Mouse (Mus musculus) neural tube, embryonic 15.5 days (tissue): Measurements from ENCODE around the gene Ankrd44. TPM values are rescaled to one million over a fixed set of nuclear protein-coding genes. Genes with fewer than 3 reads are reported as not detected.

ENCODE experiments used
- ATAC-seq: fragments of 200-750 bp; cut with Nextera tagmentation; 2 replicates; pipeline ENCODE4 v1.8.0; 2017; ENCODE audit warnings: mild to moderate bottlenecking, moderate TSS enrichment, moderate library complexity; ENCODE audit not compliant: low FRiP score
- H3K27ac ChIP-seq: fragments of 300-500 bp; sonication (generic); replicated peaks from 2 replicates; pipeline ENCODE4 v1.5.1; 2015; ENCODE audit warnings: mild to moderate bottlenecking, inconsistent platforms
- H3K27me3 ChIP-seq: fragments of 300-500 bp; sonication (generic); replicated peaks from 2 replicates; pipeline ENCODE4 v1.6.1; 2015; ENCODE audit warnings: inconsistent platforms
- H3K36me3 ChIP-seq: fragments of 300-500 bp; sonication (generic); 2 replicates; pipeline ENCODE4 v1.6.1; 2015; ENCODE audit warnings: inconsistent platforms
- H3K4me1 ChIP-seq: fragments of 300-500 bp; sonication (generic); 2 replicates; pipeline ENCODE4 v1.6.1; 2015; ENCODE audit warnings: inconsistent platforms
- H3K4me2 ChIP-seq: fragments of 300-500 bp; sonication (generic); 2 replicates; pipeline ENCODE4 v1.6.1; 2015; ENCODE audit warnings: inconsistent platforms, mild to moderate bottlenecking, moderate library complexity
- H3K4me3 ChIP-seq: fragments of 300-500 bp; sonication (generic); replicated peaks from 2 replicates; pipeline ENCODE4 v1.5.1; 2015; ENCODE audit warnings: mild to moderate bottlenecking, inconsistent platforms
- H3K9ac ChIP-seq: fragments of 300-500 bp; sonication (generic); replicated peaks from 2 replicates; pipeline ENCODE4 v1.6.1; 2015; ENCODE audit warnings: mild to moderate bottlenecking, inconsistent platforms
- H3K9me3 ChIP-seq: fragments of 300-500 bp; sonication (generic); replicated peaks from 2 replicates; pipeline ENCODE4 v1.6.1; 2016; ENCODE audit warnings: inconsistent platforms
- WGBS: fragments of 180-500 bp; shearing (Covaris S2); methylation state at CpG from one replicate; pipeline ENCODE4 v1.1.7; 2015; ENCODE audit warnings: mixed read lengths; 5-methylcytosine and 5-hydroxymethylcytosine counted together
- polyA plus RNA-seq: library from polyadenylated mRNA; unstranded; fragments of >200 nt; fragmentation: Nextera tagmentation; extraction: Ambion mirVana; gene quantifications from 2 replicates; pipeline ENCODE4 v1.2.1, GENCODE M21; 2015

Ankrd44 gene
- polyA plus RNA-seq, 1 experiment from 2014 or later: 21.4 TPM

DNA sequence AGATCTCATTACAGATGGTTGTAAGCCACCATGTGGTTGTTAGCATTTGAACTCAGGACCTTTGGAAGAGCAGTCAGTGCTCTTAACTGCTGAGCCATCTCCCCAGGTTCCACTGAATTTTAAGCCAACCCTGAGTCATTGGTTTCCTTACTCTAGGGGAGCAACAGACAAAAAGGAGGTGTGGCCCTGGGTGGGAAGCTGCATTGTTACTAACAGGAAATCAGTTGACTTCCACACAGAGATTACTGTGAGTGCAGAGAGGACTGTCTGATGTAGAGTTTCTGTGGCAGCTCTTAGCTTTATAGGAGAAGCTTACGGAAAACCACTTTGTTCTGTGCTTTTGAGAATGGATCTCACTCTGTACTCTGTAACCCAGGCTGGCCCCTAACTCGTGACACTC, 8.7 kb upstream of the Ankrd44 start:
- Histone ChIP-seq H3K36me3 (no peaks in the 10 kb centered on the region), H3K27me3 (no peaks in the 10 kb centered on the region), H3K4me1 (no peaks in the 10 kb centered on the region), H3K9me3 (no peaks in the 10 kb centered on the region), H3K9ac (no peak overlapping the region), H3K27ac (no peak overlapping the region), H3K4me2 (no peak overlapping the region), H3K4me3 (no peak overlapping the region)
- no peak for ATAC-seq
- WGBS: 66% methylated on average over 2 of the region's 2 CpGs

DNA sequence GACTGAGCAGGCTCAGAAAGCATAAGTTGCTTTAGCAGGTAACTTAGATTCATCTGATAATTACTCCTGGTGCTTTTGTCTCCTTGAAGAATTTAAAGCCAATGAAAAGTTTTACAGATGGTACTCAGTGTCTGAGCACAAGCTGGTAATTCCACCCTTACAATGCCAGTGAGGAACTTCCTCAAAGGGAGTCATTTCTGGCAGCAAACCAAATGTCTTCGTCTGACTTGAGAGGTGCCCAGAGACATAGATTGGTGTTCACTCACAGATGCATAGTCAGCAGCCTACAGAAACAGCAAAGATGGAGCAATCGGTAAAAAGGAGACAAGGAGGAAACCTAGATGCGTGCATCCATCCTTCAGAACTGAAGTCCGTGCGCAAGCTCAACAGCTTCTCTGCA, 7.5 kb upstream of the Ankrd44 start:
- no peak for ATAC-seq
- no peak overlapping the region for H3K4me2 ChIP-seq
- WGBS: 81% methylated on average over 5 of the region's 5 CpGs
- H3K27me3 ChIP-seq: no peaks in the 10 kb centered on the region
- H3K4me3 ChIP-seq: no peak overlapping the region
- no peaks in the 10 kb centered on the region for H3K4me1 ChIP-seq
- H3K36me3 ChIP-seq: no peaks in the 10 kb centered on the region
- no peaks in the 10 kb centered on the region for H3K9me3 ChIP-seq
- H3K27ac ChIP-seq: no peak overlapping the region
- H3K9ac ChIP-seq: no peak overlapping the region

DNA sequence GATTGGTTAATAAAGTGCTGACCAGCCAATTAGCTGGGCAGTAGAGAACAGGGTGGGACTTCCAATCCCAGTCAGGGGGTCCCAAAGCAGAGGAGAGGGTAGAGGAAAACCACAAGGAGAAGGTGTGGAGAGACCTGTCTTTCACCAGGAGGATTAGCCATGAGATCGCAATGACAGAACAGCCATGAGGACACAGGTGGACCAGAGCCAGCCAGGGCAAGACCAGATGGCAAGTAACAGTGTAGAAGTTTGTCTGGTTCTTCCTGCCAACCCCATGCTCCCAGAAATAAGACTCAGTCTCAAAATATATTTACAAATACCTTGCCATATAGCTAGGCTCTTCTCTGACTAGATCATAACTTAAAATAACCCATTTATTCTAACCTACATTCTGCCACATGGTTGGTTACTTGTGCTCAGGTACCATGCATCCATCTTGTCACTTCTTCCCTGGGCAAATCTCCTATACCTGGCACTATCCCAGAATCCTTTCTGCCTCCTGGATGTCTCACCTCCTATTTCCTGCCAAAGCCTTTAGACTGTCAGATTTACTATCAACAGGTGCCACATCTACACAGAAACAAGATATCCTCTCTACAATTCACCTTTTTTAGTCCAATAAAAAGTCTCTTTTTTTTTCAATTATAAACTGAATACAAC, 6.4 kb upstream of the Ankrd44 start:
- H3K9ac ChIP-seq: no peak overlapping the region
- H3K4me2 ChIP-seq: no peak overlapping the region
- WGBS: 100% methylated on average over 1 of the region's 1 CpGs
- H3K9me3 ChIP-seq: no peaks in the 10 kb centered on the region
- H3K36me3 ChIP-seq: no peaks in the 10 kb centered on the region
- no peaks in the 10 kb centered on the region for H3K27me3 ChIP-seq
- H3K4me3 ChIP-seq: no peak overlapping the region
- no peaks in the 10 kb centered on the region for H3K4me1 ChIP-seq
- H3K27ac ChIP-seq: no peak overlapping the region
- ATAC-seq: no peak

DNA sequence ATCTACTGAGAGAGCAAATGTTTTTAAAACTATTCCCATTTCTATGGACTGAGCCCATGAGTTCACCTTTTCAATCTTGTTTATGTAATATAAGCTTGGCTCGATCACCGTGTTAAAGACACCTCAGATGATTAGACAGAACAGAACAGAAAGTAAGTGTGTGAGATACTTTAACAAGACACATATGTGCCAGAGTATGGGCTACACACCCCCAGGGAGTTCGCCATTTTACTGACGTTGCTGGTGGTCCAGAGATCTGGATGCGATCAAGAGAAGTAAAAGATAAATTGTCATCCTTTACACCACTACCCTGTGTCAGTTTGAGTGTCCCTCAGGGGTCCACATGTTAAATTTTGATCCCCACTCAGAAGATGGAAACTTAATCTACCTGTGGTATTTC, 5.0 kb upstream of the Ankrd44 start:
- 82% methylated on average over 5 of the region's 5 CpGs for WGBS
- Histone ChIP-seq H3K27ac (no peak overlapping the region), H3K4me1 (0 out of 2 replicates have a peak, but pooled peaks cover 3% of the 10 kb centered on the region), H3K9ac (no peak overlapping the region), H3K27me3 (no peaks in the 10 kb centered on the region), H3K36me3 (no peaks in the 10 kb centered on the region), H3K4me2 (no peak overlapping the region), H3K4me3 (no peak overlapping the region), H3K9me3 (no peaks in the 10 kb centered on the region)
- no peak for ATAC-seq

DNA sequence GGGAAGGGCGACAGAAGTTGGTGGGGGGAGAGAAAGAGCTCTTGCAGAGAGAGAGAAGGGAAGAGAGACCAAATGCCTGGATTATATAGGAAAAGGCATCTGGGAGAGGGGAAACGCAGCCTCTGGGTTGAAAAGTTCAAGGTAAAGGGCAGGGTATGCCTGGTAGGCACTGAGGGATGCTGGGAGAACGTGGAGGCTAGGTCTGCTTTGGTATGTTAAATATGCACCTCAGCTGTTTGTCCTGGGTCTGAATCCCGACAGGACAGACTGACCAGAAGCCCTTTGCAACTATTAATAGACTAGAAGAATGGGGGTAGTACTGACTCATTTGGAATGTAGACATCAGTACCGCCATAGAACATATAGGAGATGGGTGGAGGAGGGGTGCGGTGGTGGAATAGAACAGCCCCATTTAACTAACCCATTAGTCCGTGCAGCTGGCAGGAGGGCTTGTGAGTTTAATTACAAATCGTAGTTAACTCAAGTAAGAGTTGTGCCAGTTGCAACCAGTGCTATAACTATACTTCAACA, 4.5 kb upstream of the Ankrd44 start:
- H3K27me3 ChIP-seq: no peaks in the 10 kb centered on the region
- no peak overlapping the region for H3K9ac ChIP-seq
- 0 out of 2 replicates have a peak, but pooled peaks cover 3% of the 10 kb centered on the region for H3K4me1 ChIP-seq
- no peak for ATAC-seq
- no peak overlapping the region for H3K4me2 ChIP-seq
- no peaks in the 10 kb centered on the region for H3K9me3 ChIP-seq
- H3K4me3 ChIP-seq: no peak overlapping the region
- H3K27ac ChIP-seq: no peak overlapping the region
- 61% methylated on average over 8 of the region's 8 CpGs for WGBS
- no peaks in the 10 kb centered on the region for H3K36me3 ChIP-seq

DNA sequence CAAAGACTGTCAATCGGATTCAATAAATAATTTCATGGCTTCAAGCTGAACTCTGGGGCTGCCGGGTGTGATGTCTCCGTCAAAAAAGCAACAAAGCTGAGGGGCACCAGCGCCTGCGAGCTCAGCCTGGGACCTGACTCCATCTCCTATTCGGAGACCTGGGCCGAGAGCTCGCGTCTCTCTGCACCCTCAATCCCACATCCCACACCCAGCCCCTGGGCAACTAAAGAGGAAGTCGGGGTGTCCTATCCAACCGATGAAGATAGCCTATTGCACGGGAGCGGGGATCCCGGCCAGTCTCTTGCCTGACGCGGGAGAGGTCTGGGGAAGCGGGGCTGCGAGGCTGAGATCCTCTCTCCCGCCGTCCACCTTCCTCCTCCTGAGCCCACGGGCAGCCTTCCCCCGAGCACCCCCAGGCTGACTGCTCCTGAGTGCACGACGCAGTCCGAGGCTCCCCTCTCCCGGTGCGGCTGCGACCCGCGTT, 694 bp downstream of the Ankrd44 start:
- Histone ChIP-seq H3K9ac (peak overlapping the region; percentile 88), H3K9me3 (no peaks in the 10 kb centered on the region), H3K4me3 (peak overlapping the region; percentile 82), H3K27me3 (no peaks in the 10 kb centered on the region), H3K36me3 (no peaks in the 10 kb centered on the region), H3K4me2 (peak overlapping the region; percentile 79), H3K27ac (peak overlapping the region; percentile 97), H3K4me1 (peaks cover 27% of the 10 kb centered on the region)
- under 1% methylated on average over 28 of the region's 30 CpGs for WGBS
- peak; percentile 53 for ATAC-seq

DNA sequence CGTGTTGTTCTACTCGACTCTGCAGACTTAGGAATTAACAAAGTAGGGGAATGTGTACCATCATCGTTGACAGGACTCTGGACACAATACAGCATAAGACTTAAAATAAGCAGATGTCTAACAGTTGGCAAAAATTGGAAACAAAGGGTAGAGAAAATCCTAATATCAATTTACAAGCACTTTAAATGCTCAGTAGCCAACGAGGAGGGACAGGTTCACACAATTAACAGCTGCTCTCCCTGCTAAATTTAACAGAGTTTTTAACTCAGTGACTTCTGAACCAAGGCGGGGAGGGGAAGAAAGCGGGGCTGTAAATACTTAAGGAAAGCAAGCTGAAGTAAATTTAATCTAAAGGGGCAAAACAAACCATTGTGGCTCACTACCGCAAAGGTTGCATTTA, 1.4 kb downstream of the Ankrd44 start:
- ATAC-seq: no peak
- Histone ChIP-seq H3K27ac (peak overlapping the region; percentile 97), H3K4me3 (peak overlapping the region; percentile 82), H3K4me2 (peak overlapping the region; percentile 79), H3K9me3 (no peaks in the 10 kb centered on the region), H3K36me3 (no peaks in the 10 kb centered on the region), H3K9ac (peak overlapping the region; percentile 88), H3K4me1 (peaks cover 27% of the 10 kb centered on the region), H3K27me3 (no peaks in the 10 kb centered on the region)
- WGBS: 52% methylated on average over 7 of the region's 7 CpGs

DNA sequence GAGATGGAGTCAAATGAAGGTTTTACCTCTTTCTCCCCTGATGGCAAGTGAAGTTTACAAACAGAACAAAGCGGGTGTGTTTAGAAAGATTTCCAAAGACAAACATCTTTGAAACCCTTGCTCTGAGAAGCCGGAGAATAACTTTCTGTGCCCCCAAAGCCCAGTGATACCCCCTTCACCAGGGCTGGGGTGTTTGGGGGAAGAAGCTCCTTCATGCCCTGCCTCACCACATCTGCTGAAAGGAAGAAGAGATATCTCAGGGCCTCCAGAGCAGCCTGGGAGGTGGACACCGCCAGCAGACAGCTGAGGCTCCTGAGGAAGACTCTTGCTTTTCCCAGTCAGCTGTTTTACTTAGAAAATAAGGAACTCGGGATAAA, 1.9 kb downstream of the Ankrd44 start:
- Histone ChIP-seq H3K9ac (no peak overlapping the region), H3K4me2 (peak overlapping the region; percentile 79), H3K27me3 (no peaks in the 10 kb centered on the region), H3K27ac (no peak overlapping the region), H3K36me3 (no peaks in the 10 kb centered on the region), H3K4me3 (peak overlapping the region; percentile 82; the same call in 1 of the 2 replicates), H3K4me1 (peaks cover 27% of the 10 kb centered on the region), H3K9me3 (no peaks in the 10 kb centered on the region)
- WGBS: 85% methylated on average over 4 of the region's 4 CpGs
- ATAC-seq: no peak

DNA sequence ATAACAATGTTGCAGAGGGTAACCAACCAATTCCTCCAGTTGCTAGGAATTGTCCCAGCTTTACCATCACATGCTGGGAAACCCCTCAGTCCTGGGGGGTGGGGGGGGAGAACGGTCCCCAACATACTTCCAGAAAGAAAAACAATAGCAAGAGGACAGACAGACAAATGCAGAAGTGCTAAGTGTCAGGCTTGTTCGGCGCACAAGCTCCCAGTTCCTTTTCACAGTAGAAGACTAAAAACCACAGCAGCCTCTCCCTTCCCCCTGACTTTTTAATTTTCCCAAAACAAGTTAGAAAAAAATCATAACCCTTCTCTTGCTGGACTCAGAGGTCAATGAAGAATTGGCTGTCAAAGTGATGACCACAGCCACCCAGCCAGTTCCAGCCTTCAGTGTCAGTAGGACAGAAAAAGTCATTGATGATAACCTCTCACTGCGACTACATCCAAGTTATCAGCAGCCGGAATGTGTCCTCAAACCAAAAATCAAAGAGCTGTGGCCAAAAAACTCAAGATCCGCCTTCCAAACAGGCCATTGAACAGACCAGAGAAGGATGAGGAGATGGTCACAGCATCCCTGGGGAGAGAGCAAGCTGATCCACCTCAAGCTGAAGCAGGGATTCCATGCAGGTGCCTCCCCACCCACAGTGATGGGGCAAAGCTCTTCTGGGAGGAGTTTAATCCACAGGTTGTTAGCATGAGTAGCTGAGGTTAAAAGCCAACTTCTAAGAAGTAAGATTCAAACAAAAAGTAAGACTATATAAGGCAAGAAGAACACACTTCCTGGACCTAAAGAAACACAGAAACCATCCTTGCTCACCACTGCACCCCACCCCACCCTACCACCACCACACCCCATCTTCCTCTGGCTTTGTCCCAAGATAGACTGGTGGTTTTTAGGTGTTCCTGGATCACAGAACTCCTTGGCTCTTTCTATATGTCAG, 2.5 kb downstream of the Ankrd44 start:
- no peaks in the 10 kb centered on the region for H3K9me3 ChIP-seq
- H3K4me1 ChIP-seq: peaks cover 27% of the 10 kb centered on the region
- ATAC-seq: no peak
- peak overlapping the region; percentile 79 for H3K4me2 ChIP-seq
- no peaks in the 10 kb centered on the region for H3K27me3 ChIP-seq
- H3K36me3 ChIP-seq: no peaks in the 10 kb centered on the region
- H3K9ac ChIP-seq: no peak overlapping the region
- 0 out of 2 replicates have a peak overlapping the region, but pooled peaks have one; percentile 82 for H3K4me3 ChIP-seq
- no peak overlapping the region for H3K27ac ChIP-seq
- 87% methylated on average over 6 of the region's 6 CpGs for WGBS

DNA sequence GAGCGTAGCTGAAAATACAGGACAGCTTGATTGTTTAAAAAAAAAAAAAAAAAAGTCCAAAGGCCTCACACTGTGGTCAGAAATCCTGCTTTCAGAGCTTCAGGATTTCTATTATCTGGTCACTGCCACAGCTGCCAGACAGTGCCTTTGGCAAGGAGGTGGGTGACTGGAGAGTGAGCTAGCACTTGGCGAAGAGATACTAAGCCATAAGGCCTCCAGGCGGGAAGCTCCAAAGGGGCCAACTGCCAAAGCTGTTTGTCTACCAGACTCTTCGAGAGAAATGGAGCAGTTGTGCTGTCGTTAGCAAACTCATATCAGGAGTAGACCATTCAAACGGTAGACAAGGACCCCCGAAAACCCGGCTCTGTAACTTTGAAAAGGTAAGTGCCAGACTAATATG, 3.5 kb downstream of the Ankrd44 start:
- Histone ChIP-seq H3K4me3 (no peak overlapping the region), H3K4me2 (no peak overlapping the region), H3K9ac (no peak overlapping the region), H3K36me3 (no peaks in the 10 kb centered on the region), H3K27me3 (no peaks in the 10 kb centered on the region), H3K9me3 (no peaks in the 10 kb centered on the region), H3K27ac (no peak overlapping the region), H3K4me1 (peaks cover 27% of the 10 kb centered on the region)
- no peak for ATAC-seq
- 73% methylated on average over 8 of the region's 8 CpGs for WGBS

DNA sequence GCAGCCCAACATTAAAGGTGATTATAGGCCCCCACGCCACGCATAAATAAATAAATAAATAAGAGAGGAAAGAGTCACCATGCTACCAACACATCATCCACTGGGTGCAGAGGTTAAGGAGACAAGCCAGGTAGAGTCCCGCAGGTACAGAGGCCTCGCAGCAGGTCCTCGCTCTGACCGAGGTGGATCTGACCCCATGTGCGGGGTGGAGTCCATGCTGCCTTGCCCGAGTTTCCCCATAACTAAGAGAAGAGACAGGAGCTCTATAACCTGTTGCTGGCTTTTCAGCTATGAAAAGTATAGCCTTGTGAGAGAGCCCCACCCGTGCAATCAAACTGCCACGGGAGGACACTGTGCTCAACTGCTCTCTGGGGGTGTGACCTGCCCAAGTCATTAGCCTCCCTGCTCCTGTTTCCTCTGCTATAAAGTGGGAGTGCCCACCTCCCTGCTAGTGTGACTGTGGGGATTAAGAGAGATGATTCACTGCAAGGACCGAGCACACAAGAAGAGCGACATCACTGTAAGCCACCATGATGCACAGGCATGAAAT, 4.1 kb downstream of the Ankrd44 start:
- Histone ChIP-seq H3K4me1 (peaks cover 27% of the 10 kb centered on the region), H3K4me3 (no peak overlapping the region), H3K4me2 (no peak overlapping the region), H3K36me3 (no peaks in the 10 kb centered on the region), H3K9ac (no peak overlapping the region), H3K9me3 (no peaks in the 10 kb centered on the region), H3K27ac (no peak overlapping the region), H3K27me3 (no peaks in the 10 kb centered on the region)
- ATAC-seq: no peak
- WGBS: 71% methylated on average over 12 of the region's 12 CpGs
